Mouse (Mus musculus): ENCODE data around the gene Pvalb. TPM values are rescaled to one million over a fixed set of nuclear protein-coding genes. Genes with fewer than 3 reads are reported as not detected.

The Pvalb gene
- polyA plus RNA-seq (2015; fragmentation: Nextera tagmentation; extraction: Ambion mirVana) = not detected in 2 replicates

DNA sequence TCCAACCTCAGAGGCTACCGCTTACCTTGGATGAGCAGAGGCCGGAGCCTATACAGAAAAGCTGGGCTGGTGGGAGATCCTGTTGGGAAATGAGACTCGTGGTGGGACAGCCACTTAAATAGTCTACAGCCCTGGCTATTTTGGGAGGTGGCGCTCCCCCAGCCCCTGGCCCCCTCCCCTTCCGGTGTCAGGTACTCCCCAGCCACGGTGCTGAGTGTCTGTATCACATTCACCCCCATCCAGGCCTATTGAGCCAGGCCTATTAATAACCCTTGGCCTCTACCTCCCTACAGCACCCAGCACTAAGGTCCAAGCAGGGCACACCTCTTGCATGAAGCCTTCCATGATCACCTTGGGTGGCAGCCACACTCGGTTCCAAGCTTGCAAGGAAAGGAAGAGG is at the start of gene Pvalb:
Pvalb (minus strand) TSS at position 89 of the 400 bp plus-strand sequence.
- peaks cover 54% of the 10 kb centered on the region for H3K27me3 ChIP-seq
- H3K4me2 ChIP-seq (replicated peaks) = no peak within 1 kb of the TSS
- peaks cover 9% of the 10 kb centered on the region for H3K4me1 ChIP-seq
- no peak within 1 kb of the TSS for H3K9ac ChIP-seq
- H3K4me3 ChIP-seq (replicated peaks) = no peak within 1 kb of the TSS
- WGBS = 84% methylated on average over 7 of the region's 7 CpGs
- no peak for ATAC-seq (ENCODE audit: insufficient number of reproducible peaks, low FRiP score, low TSS enrichment, low read depth)
- no peaks in the 10 kb centered on the region for H3K36me3 ChIP-seq
- H3K27ac ChIP-seq (replicated peaks) = no peak within 1 kb of the TSS
- H3K9me3 ChIP-seq (replicated peaks) = no peaks in the 10 kb centered on the region

DNA sequence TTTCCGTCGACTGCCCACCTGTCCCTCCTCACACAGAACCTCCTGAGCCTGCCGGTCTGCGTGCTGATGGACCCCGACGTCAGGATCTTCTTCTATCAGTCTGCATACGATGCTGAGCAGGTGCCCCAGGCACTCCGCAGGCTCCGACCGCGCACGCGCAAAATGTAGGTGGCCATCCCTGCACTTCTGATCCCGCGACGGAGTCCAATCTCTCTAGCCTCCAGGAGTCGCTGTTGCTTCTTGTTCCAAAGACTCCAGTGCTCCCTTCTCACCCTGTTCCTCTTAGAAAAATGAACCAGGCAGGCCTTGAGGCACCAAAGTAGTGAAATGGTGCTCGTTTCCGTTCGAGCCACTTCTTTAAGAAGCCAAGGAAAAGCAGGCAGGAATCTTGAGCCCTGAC is 48.6 kb upstream of the Pvalb start:
- H3K4me2 ChIP-seq (replicated peaks) = no peak overlapping the region
- no peaks in the 10 kb centered on the region for H3K36me3 ChIP-seq
- H3K9ac ChIP-seq = no peak overlapping the region
- no peak overlapping the region for H3K4me3 ChIP-seq (replicated peaks)
- no peak for ATAC-seq (ENCODE audit: insufficient number of reproducible peaks, low FRiP score, low TSS enrichment, low read depth)
- no peaks in the 10 kb centered on the region for H3K4me1 ChIP-seq
- no peaks in the 10 kb centered on the region for H3K9me3 ChIP-seq (replicated peaks)
- no peak overlapping the region for H3K27ac ChIP-seq (replicated peaks)
- 20% methylated on average over 20 of the region's 20 CpGs for WGBS
- H3K27me3 ChIP-seq = peaks cover 21% of the 10 kb centered on the region

DNA sequence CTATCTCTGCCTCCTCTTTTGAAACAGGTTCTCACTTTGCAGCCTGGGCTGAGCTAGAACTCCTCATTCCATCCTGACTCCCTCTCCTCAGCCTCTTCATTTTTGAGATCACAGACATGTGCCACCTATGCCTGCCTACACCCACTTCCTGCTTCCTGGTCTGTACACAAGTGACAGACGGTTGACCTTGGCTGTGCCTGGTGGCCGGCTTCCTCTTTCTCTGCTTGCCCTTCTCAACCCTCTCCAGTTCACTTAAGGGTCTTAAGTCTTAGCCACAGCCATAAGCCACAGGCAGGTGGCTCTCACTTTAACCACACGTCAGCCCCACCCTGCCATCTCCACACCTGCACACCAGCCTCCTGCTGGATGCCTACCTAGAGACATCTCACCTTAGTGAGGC is 42.2 kb upstream of the Pvalb start:
- Histone ChIP-seq H3K9me3 (replicated peaks) (no peaks in the 10 kb centered on the region), H3K4me2 (replicated peaks) (no peak overlapping the region), H3K27me3 (no peaks in the 10 kb centered on the region), H3K4me1 (no peaks in the 10 kb centered on the region), H3K36me3 (no peaks in the 10 kb centered on the region), H3K27ac (replicated peaks) (no peak overlapping the region), H3K9ac (no peak overlapping the region), H3K4me3 (replicated peaks) (no peak overlapping the region)
- ATAC-seq (ENCODE audit: insufficient number of reproducible peaks, low FRiP score, low TSS enrichment, low read depth) = no peak
- WGBS = 63% methylated on average over 3 of the region's 3 CpGs

DNA sequence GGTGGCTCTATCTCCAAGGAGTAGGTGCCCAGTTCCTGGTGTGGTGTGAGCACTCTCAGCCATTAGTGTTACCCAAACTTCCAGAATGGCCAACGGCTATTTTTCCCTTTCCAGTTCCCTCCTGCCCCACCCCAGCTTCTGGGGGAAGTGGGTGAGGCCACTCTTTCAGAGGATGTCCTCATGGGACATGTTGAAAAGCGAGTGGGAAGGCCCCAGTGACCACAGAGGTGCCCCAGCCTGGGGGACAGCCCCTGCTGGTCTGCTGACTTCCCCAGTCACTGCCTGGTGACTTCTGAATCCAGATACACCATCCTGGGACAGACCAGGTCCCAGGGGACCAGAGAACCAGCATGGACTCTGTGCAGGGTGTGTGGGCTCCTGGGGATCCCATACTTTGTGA is 41.5 kb upstream of the Pvalb start:
- no peaks in the 10 kb centered on the region for H3K27me3 ChIP-seq
- no peak overlapping the region for H3K4me3 ChIP-seq (replicated peaks)
- H3K4me1 ChIP-seq = no peaks in the 10 kb centered on the region
- H3K9ac ChIP-seq = no peak overlapping the region
- ATAC-seq (ENCODE audit: insufficient number of reproducible peaks, low FRiP score, low TSS enrichment, low read depth) = no peak
- WGBS = 57% methylated on average over 2 of the region's 2 CpGs
- no peaks in the 10 kb centered on the region for H3K9me3 ChIP-seq (replicated peaks)
- H3K4me2 ChIP-seq (replicated peaks) = no peak overlapping the region
- no peaks in the 10 kb centered on the region for H3K36me3 ChIP-seq
- H3K27ac ChIP-seq (replicated peaks) = no peak overlapping the region

DNA sequence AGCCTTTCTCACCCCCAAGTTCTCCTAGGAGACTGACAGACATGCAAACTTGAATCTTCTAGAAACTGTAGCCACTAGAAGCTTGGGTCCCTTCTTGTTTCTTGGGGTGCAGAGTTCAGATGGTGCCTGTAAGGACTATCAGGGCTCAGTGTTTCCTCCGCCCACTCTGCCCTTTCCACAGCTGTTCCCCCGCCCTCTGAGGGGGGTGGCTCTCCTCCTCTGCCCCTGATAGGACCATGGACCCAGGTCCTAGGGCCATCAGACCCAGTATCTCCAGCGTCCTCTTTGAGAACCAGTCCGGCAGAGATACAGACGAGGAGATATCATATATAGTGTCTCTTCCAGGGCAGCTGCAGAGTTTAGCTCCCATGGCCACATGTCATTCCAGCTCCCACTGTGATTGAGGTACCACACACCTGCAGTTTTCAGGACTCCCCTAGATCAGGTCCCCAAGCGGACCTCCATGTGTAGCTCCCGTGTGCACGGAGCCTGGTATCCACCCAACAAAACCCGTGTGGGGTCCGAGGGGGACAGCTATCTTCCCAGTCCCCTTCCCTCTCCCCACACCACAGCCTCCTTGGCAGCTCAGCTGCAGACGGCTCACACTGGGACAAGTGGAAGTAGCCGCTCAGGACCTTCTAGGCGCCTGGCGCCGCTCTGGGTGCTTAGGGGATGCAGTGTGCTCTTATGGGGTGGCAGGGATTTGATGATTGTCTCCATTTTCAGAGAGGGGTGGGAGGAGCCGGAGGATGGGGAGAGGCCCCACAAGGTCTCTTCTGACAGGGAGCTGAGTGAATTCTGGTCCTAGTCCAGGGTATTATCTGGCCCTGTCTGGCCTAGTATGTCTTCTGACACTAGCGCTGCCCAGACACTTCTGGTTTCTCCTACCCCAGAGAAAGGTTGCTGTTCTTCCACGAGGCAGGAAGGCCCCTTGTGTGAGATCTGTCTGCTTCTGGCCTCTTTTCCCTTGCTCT is 40.2 kb upstream of the Pvalb start:
- Histone ChIP-seq H3K9ac (no peak overlapping the region), H3K27me3 (no peaks in the 10 kb centered on the region), H3K4me1 (no peaks in the 10 kb centered on the region), H3K27ac (replicated peaks) (no peak overlapping the region), H3K9me3 (replicated peaks) (no peaks in the 10 kb centered on the region), H3K4me2 (replicated peaks) (no peak overlapping the region), H3K4me3 (replicated peaks) (no peak overlapping the region), H3K36me3 (no peaks in the 10 kb centered on the region)
- WGBS = 67% methylated on average over 18 of the region's 18 CpGs
- ATAC-seq (ENCODE audit: insufficient number of reproducible peaks, low FRiP score, low TSS enrichment, low read depth) = no peak

DNA sequence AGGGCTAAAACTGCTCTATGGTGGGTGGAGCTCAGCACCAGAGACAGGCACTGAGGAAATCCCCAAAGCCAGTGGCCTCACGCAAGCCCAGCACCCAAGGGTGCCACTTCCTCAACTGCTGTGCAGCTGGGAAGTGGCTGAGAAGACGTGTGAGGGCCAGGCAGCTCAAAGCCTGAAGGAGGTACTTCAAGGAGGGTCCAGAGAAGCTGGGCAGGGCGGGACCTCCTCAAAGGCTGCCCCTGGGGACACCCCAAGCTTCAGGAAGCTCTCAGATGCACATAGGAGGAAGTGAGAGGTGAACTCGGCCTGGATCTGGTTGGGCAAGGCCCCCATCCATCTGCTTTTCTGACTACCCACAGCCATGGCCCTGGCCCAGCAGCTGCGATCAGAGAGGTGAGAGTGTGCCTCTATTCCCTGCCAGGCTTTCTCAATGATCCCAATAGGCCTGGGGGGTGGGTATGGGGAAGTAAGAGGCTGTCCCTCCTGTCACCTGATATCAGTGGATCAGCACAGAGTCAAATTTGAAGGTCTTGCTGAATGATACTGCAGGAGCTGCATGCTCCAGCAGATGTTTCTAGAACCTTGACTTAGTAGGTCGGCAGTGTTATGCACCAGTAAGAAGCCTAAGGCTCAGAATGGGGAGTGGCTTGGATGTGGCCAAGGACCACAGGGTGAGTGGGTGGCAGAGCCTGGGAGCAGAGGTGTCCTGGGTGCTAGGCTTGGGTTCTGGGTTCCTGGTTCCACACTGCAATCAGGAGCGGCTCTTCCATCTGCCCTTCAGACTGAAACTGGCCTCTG is 38.7 kb upstream of the Pvalb start, which contains the start of gene Ncf4:
Ncf4 (plus strand) TSS at position 107 of the 798 bp plus-strand sequence.
- ATAC-seq (ENCODE audit: insufficient number of reproducible peaks, low FRiP score, low TSS enrichment, low read depth) = no peak
- H3K4me2 ChIP-seq (replicated peaks) = no peak within 1 kb of the TSS
- no peaks in the 10 kb centered on the region for H3K36me3 ChIP-seq
- no peak within 1 kb of the TSS for H3K4me3 ChIP-seq (replicated peaks)
- no peaks in the 10 kb centered on the region for H3K4me1 ChIP-seq
- WGBS = 66% methylated on average over 7 of the region's 7 CpGs
- no peaks in the 10 kb centered on the region for H3K9me3 ChIP-seq (replicated peaks)
- H3K27ac ChIP-seq (replicated peaks) = no peak within 1 kb of the TSS
- H3K9ac ChIP-seq = no peak within 1 kb of the TSS
- H3K27me3 ChIP-seq = no peaks in the 10 kb centered on the region

DNA sequence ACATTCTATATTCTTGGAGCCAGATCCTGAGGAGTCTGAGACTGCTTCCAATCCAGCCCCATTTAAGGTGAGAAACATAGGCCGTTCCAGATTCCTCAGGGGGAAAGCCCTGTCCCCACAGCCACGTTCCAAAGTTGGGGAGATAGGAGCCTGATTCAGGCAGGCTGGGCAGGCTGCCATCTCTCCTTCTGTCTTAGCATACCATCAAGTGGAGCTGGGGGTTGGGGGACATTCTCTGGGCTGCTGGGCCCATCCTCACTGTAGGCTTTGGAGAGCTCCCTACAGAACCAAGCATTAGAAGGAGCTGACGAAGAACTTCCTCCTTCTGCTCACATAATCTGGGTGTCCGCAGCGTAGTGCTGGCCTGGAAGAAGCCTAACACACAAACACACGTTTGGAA is 37.6 kb upstream of the Pvalb start:
- 56% methylated on average over 6 of the region's 6 CpGs for WGBS
- ATAC-seq (ENCODE audit: insufficient number of reproducible peaks, low FRiP score, low TSS enrichment, low read depth) = no peak
- no peaks in the 10 kb centered on the region; the same call in 1 of the 2 replicates for H3K27me3 ChIP-seq
- no peak overlapping the region for H3K9ac ChIP-seq
- H3K4me3 ChIP-seq (replicated peaks) = no peak overlapping the region
- H3K4me2 ChIP-seq (replicated peaks) = no peak overlapping the region
- no peaks in the 10 kb centered on the region for H3K36me3 ChIP-seq
- H3K27ac ChIP-seq (replicated peaks) = no peak overlapping the region
- H3K9me3 ChIP-seq (replicated peaks) = no peaks in the 10 kb centered on the region
- H3K4me1 ChIP-seq = no peaks in the 10 kb centered on the region

DNA sequence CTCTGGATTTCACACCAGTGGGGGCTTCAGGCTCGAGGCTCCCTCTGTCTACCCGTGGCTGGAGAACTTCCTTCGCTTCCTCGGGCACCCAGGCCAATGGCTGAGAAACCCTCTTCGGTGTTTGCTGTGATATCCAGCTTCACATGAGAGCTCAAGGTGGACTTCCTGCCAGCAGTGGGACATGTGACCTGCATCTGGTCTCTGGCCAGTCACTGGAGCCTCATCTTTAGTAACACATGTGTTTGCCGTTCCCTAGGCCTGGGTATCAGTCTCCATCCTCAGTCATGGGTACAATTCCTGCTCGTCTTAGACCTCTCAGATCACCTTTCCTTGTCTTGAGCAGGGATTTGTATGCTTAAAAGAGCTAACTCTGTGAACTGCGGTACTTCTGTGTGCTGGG is 36.9 kb upstream of the Pvalb start:
- no peaks in the 10 kb centered on the region for H3K36me3 ChIP-seq
- H3K4me3 ChIP-seq (replicated peaks) = no peak overlapping the region
- no peaks in the 10 kb centered on the region for H3K4me1 ChIP-seq
- H3K9ac ChIP-seq = no peak overlapping the region
- WGBS = 75% methylated on average over 8 of the region's 8 CpGs
- no peaks in the 10 kb centered on the region for H3K9me3 ChIP-seq (replicated peaks)
- no peak overlapping the region for H3K27ac ChIP-seq (replicated peaks)
- no peaks in the 10 kb centered on the region; the same call in 1 of the 2 replicates for H3K27me3 ChIP-seq
- no peak for ATAC-seq (ENCODE audit: insufficient number of reproducible peaks, low FRiP score, low TSS enrichment, low read depth)
- no peak overlapping the region for H3K4me2 ChIP-seq (replicated peaks)

DNA sequence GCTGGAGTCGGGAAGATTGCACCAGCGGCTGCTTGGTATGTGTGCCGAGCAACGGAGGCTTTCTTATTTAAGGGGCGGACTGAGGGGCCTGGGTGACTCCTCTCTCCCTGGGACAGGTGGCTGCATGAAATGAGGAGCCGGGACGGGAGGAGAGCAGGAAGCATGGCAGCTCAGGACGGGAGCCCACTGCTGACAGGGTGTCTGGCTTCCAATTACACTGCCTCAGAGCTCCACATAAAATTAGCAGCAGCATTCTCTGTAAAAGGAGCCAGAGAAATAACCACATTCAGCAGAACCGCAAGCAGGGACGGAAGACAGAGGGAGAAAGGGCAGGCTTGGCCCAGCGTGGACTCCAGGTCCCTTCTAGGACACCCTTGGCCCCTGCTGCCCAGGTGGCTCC is 35.1 kb upstream of the Pvalb start:
- H3K9ac ChIP-seq = no peak overlapping the region
- no peak overlapping the region for H3K4me3 ChIP-seq (replicated peaks)
- H3K4me1 ChIP-seq = no peaks in the 10 kb centered on the region
- H3K4me2 ChIP-seq (replicated peaks) = no peak overlapping the region
- no peaks in the 10 kb centered on the region for H3K9me3 ChIP-seq (replicated peaks)
- ATAC-seq (ENCODE audit: insufficient number of reproducible peaks, low FRiP score, low TSS enrichment, low read depth) = no peak
- no peaks in the 10 kb centered on the region; the same call in 1 of the 2 replicates for H3K27me3 ChIP-seq
- 25% methylated on average over 11 of the region's 11 CpGs for WGBS
- H3K27ac ChIP-seq (replicated peaks) = no peak overlapping the region
- no peaks in the 10 kb centered on the region for H3K36me3 ChIP-seq

DNA sequence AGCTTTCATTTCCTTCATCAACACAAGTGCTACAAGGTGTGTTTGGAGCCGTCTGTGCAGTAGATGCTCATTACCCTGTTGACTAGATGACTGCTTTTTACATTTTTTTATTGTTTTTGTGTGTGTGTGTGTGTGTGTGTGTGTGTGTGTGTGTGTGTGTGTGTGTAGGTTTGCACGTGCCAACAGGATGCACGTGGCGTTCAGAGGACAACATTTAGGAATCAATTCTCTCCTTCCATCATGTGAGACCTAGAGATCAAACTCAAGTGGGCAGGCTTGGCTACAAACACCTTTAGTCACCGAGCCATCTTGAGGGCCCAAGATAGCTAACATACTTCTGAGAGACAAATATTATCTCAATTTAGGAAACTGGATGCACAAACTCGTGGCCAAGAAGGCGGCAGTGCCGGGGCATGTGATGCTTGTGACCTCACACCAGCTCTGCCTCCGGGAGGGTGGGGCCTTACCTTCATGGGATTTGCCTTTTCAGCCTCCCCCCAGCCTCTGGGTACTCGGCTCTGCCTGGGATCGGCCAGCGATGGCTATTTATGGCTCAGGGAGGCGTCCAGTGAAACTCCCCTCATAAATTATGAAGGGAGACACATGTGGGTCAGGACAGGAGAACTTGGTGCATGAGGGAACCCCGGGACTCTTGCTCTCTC is 33.9 kb upstream of the Pvalb start:
- 77% methylated on average over 14 of the region's 14 CpGs for WGBS
- Histone ChIP-seq H3K36me3 (no peaks in the 10 kb centered on the region), H3K9ac (no peak overlapping the region), H3K9me3 (replicated peaks) (no peaks in the 10 kb centered on the region), H3K4me3 (replicated peaks) (no peak overlapping the region), H3K4me1 (no peaks in the 10 kb centered on the region), H3K4me2 (replicated peaks) (no peak overlapping the region), H3K27ac (replicated peaks) (no peak overlapping the region), H3K27me3 (peaks cover 5% of the 10 kb centered on the region; the same call in 1 of the 2 replicates)
- ATAC-seq (ENCODE audit: insufficient number of reproducible peaks, low FRiP score, low TSS enrichment, low read depth) = no peak

DNA sequence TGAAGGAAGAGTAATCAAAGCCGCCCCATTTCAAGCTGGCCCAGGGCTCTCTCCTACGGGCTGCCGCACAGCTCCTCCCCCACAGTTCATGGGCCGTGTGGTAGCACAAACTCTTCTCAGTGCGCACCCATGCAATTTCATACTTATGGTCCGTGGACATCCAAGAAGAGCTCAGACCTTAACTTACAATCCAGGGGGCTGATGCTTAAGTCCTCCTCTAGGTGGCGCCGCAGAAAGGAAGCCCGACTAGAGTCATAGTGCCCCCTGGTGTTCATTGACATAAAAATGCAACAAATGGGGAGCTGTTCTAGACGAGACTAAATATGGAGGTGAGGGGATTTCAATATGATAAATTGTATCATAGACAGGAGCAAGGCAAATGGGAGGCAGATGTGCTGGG is 33.3 kb upstream of the Pvalb start:
- H3K9ac ChIP-seq = no peak overlapping the region
- 22% methylated on average over 10 of the region's 10 CpGs for WGBS
- no peak for ATAC-seq (ENCODE audit: insufficient number of reproducible peaks, low FRiP score, low TSS enrichment, low read depth)
- peaks cover 5% of the 10 kb centered on the region; the same call in 1 of the 2 replicates for H3K27me3 ChIP-seq
- H3K36me3 ChIP-seq = no peaks in the 10 kb centered on the region
- H3K4me3 ChIP-seq (replicated peaks) = no peak overlapping the region
- no peaks in the 10 kb centered on the region for H3K4me1 ChIP-seq
- no peak overlapping the region for H3K27ac ChIP-seq (replicated peaks)
- no peaks in the 10 kb centered on the region for H3K9me3 ChIP-seq (replicated peaks)
- H3K4me2 ChIP-seq (replicated peaks) = no peak overlapping the region

All from embryonic facial prominence, embryonic 15.5 days (tissue).